Comparison of ENCODE assay signal across 8 mouse cellular contexts in genomic region chr3:52342801-52343200, GRCm38 (mm10).
DNase-seq lines count a peak whose midpoint lies in the region; ATAC-seq and TF ChIP-seq lines count a peak whose summit lies in the region.

No protein-coding gene starts in this region.

- 57% methylated on average over 3 of the region's 3 CpGs for WGBS in kidney, embryonic 15.5 days
- 42% methylated on average over 3 of the region's 3 CpGs for WGBS in limb, embryonic 13.5 days

- H3K9ac ChIP-seq in kidney, embryonic 15.5 days, result no peak overlapping the region
- no peak overlapping the region for H3K9ac ChIP-seq in limb, embryonic 13.5 days

- no peaks in the 10 kb centered on the region for H3K27me3 ChIP-seq in kidney, embryonic 15.5 days
- no peaks in the 10 kb centered on the region for H3K27me3 ChIP-seq in limb, embryonic 13.5 days

- H3K4me1 ChIP-seq in kidney, embryonic 15.5 days, result peaks cover 39% of the 10 kb centered on the region
- peaks cover 32% of the 10 kb centered on the region for H3K4me1 ChIP-seq in limb, embryonic 13.5 days

- ATAC-seq in kidney, embryonic 15.5 days (replicated peaks; ENCODE audit: low FRiP score), result no peak
- ATAC-seq in limb, embryonic 13.5 days (ENCODE audit: low FRiP score, low read depth), result no peak

- H3K36me3 ChIP-seq in kidney, embryonic 15.5 days, result peaks cover 14% of the 10 kb centered on the region
- H3K36me3 ChIP-seq in limb, embryonic 13.5 days, result peaks cover 11% of the 10 kb centered on the region

- no peak overlapping the region for H3K4me3 ChIP-seq in kidney, embryonic 15.5 days (replicated peaks)
- no peak overlapping the region for H3K4me3 ChIP-seq in limb, embryonic 13.5 days

- no peaks in the 10 kb centered on the region for H3K9me3 ChIP-seq in kidney, embryonic 15.5 days (replicated peaks)
- no peaks in the 10 kb centered on the region for H3K9me3 ChIP-seq in limb, embryonic 13.5 days

- H3K27ac ChIP-seq in kidney, embryonic 15.5 days, result 0 out of 2 replicates have a peak overlapping the region, but pooled peaks have one; percentile 7
- 0 out of 2 replicates have a peak overlapping the region, but pooled peaks have one; percentile 23 for H3K27ac ChIP-seq in limb, embryonic 13.5 days

- DNase-seq in kidney, adult 9 months, result no peak
- peak; percentile 51 for DNase-seq in Muller cell, postnatal 12 days (ENCODE audit: inconsistent ontology term)
- peak; percentile 56 for DNase-seq in brain, embryonic 14.5 days (ENCODE audit: low read depth)
- DNase-seq in urinary bladder, adult 2 months (ENCODE audit: low spot score), result no peak
- DNase-seq in thymus, postnatal 4 days, result no peak
- DNase-seq in layer of hippocampus, adult 9-10 months (ENCODE audit: low spot score), result no peak

- TF ChIP-seq POLR2A in brain, embryonic 14.5 days (IDR thresholded peaks at IDR 0.05; ENCODE audit: borderline replicate concordance, extremely low read depth, insufficient read depth, insufficient read length, poor library complexity, severe bottlenecking), result no peak

- H3K4me2 ChIP-seq in kidney, embryonic 15.5 days, result no peak overlapping the region
- H3K4me2 ChIP-seq in limb, embryonic 13.5 days (replicated peaks), result no peak overlapping the region

- TF ChIP-seq CTCF in brain, embryonic 14.5 days (IDR thresholded peaks at IDR 0.05; ENCODE audit: borderline replicate concordance, extremely low read depth, insufficient read depth, insufficient read length), result no peak

Comparison
In these comparisons a context has a peak if more than half of its experiments do, and no peak if none do; other contexts are left out.
1. DNase-seq: peak in Muller cell, postnatal 12 days (single experiment) and brain, embryonic 14.5 days (single experiment); none in kidney, adult 9 months (single experiment), urinary bladder, adult 2 months (single experiment), thymus, postnatal 4 days (single experiment) and layer of hippocampus, adult 9-10 months (single experiment).